Mouse (Mus musculus): ENCODE results near the gene Btnl9. TPM values are rescaled to one million over a fixed set of nuclear protein-coding genes. Genes with fewer than 3 reads are reported as not detected.
"Not testable (repeated sequence)": the region's sequence is repeated elsewhere in the genome, so short reads cannot be mapped to it uniquely, and the experiment has no call there.

The Btnl9 gene
- polyA plus RNA-seq, 1 experiment from 2014 or later, result 0.16 TPM

- H3K9ac ChIP-seq (ENCODE audit: low read length); ATAC-seq (replicated peaks; ENCODE audit: low FRiP score): not testable (repeated sequence)
- WGBS, result 90% methylated on average over 8 of the region's 9 CpGs
Observed at GRCm38 (mm10) chr11:49194771-49195170, 7.8 kb upstream of the Btnl9 start.

GRCm38 (mm10) chr11:49191083-49191482, 4.1 kb upstream of the Btnl9 start:
- WGBS, result 66% methylated on average over 2 of the region's 2 CpGs
- H3K36me3 ChIP-seq (ENCODE audit: control insufficient read depth, insufficient read depth, low read length), result no peaks in the 10 kb centered on the region
- no peak for ATAC-seq (replicated peaks; ENCODE audit: low FRiP score)

More at GRCm38 (mm10) chr11:49194771-49195170, 7.8 kb upstream of the Btnl9 start:
- H3K9me3 ChIP-seq (ENCODE audit: control insufficient read depth, low read length); H3K27ac ChIP-seq (ENCODE audit: low read depth, low read length); H3K36me3 ChIP-seq (ENCODE audit: control insufficient read depth, insufficient read depth, low read length); H3K4me1 ChIP-seq (replicated peaks; ENCODE audit: control insufficient read depth, insufficient read depth, low read length); H3K4me2 ChIP-seq (ENCODE audit: low read depth, low read length, severe bottlenecking); DNase-seq (ENCODE audit: low spot score); H3K27me3 ChIP-seq (ENCODE audit: control insufficient read depth, insufficient read depth, low read length); H3K4me3 ChIP-seq (ENCODE audit: low read depth, low read length): not testable (repeated sequence)

GRCm38 (mm10) chr11:49189737-49190136, 2.8 kb upstream of the Btnl9 start:
- H3K27me3 ChIP-seq (ENCODE audit: control insufficient read depth, insufficient read depth, low read length), result no peaks in the 10 kb centered on the region
- no peak overlapping the region for H3K27ac ChIP-seq (ENCODE audit: low read depth, low read length)
- 8% methylated on average over 7 of the region's 7 CpGs for WGBS
- DNase-seq (ENCODE audit: low spot score) (no peak), ATAC-seq (replicated peaks; ENCODE audit: low FRiP score) (0 out of 2 replicates have a peak, but pooled peaks have one; percentile 30)
- no peaks in the 10 kb centered on the region for H3K36me3 ChIP-seq (ENCODE audit: control insufficient read depth, insufficient read depth, low read length)
- no peak overlapping the region for H3K4me3 ChIP-seq (ENCODE audit: low read depth, low read length)
- H3K9ac ChIP-seq (ENCODE audit: low read length), result no peak overlapping the region
- no peaks in the 10 kb centered on the region for H3K9me3 ChIP-seq (ENCODE audit: control insufficient read depth, low read length)
- H3K4me1 ChIP-seq (replicated peaks; ENCODE audit: control insufficient read depth, insufficient read depth, low read length), result no peaks in the 10 kb centered on the region
- no peak overlapping the region for H3K4me2 ChIP-seq (ENCODE audit: low read depth, low read length, severe bottlenecking)

More at GRCm38 (mm10) chr11:49191083-49191482, 4.1 kb upstream of the Btnl9 start:
- H3K4me2 ChIP-seq (ENCODE audit: low read depth, low read length, severe bottlenecking), result no peak overlapping the region
- no peak for DNase-seq (ENCODE audit: low spot score)
- no peak overlapping the region for H3K4me3 ChIP-seq (ENCODE audit: low read depth, low read length)
- H3K9me3 ChIP-seq (ENCODE audit: control insufficient read depth, low read length), result no peaks in the 10 kb centered on the region
- H3K4me1 ChIP-seq (replicated peaks; ENCODE audit: control insufficient read depth, insufficient read depth, low read length), result no peaks in the 10 kb centered on the region
- H3K27ac ChIP-seq (ENCODE audit: low read depth, low read length), result no peak overlapping the region
- no peak overlapping the region for H3K9ac ChIP-seq (ENCODE audit: low read length)
- H3K27me3 ChIP-seq (ENCODE audit: control insufficient read depth, insufficient read depth, low read length), result no peaks in the 10 kb centered on the region

- Histone ChIP-seq H3K4me1 (replicated peaks; ENCODE audit: control insufficient read depth, insufficient read depth, low read length) (no peaks in the 10 kb centered on the region), H3K4me3 (ENCODE audit: low read depth, low read length) (no peak overlapping the region), H3K36me3 (ENCODE audit: control insufficient read depth, insufficient read depth, low read length) (no peaks in the 10 kb centered on the region), H3K4me2 (ENCODE audit: low read depth, low read length, severe bottlenecking) (no peak overlapping the region), H3K27me3 (ENCODE audit: control insufficient read depth, insufficient read depth, low read length) (no peaks in the 10 kb centered on the region), H3K27ac (ENCODE audit: low read depth, low read length) (no peak overlapping the region), H3K9me3 (ENCODE audit: control insufficient read depth, low read length) (no peaks in the 10 kb centered on the region), H3K9ac (ENCODE audit: low read length) (no peak overlapping the region)
- WGBS, result 84% methylated on average over 10 of the region's 10 CpGs
- no peak for DNase-seq (ENCODE audit: low spot score)
- no peak for ATAC-seq (replicated peaks; ENCODE audit: low FRiP score)
Observed at GRCm38 (mm10) chr11:49187701-49188100, 742 bp upstream of the Btnl9 start.

GRCm38 (mm10) chr11:49186452-49186851, 507 bp downstream of the Btnl9 start:
- no peak for DNase-seq (ENCODE audit: low spot score)
- no peak overlapping the region for H3K4me2 ChIP-seq (ENCODE audit: low read depth, low read length, severe bottlenecking)
- no peaks in the 10 kb centered on the region for H3K27me3 ChIP-seq (ENCODE audit: control insufficient read depth, insufficient read depth, low read length)
- no peaks in the 10 kb centered on the region for H3K4me1 ChIP-seq (replicated peaks; ENCODE audit: control insufficient read depth, insufficient read depth, low read length)
- WGBS, result 83% methylated on average over 6 of the region's 6 CpGs
- ATAC-seq (replicated peaks; ENCODE audit: low FRiP score), result no peak
- H3K4me3 ChIP-seq (ENCODE audit: low read depth, low read length), result no peak overlapping the region
- no peak overlapping the region for H3K27ac ChIP-seq (ENCODE audit: low read depth, low read length)
- no peaks in the 10 kb centered on the region for H3K36me3 ChIP-seq (ENCODE audit: control insufficient read depth, insufficient read depth, low read length)
- no peaks in the 10 kb centered on the region for H3K9me3 ChIP-seq (ENCODE audit: control insufficient read depth, low read length)
- H3K9ac ChIP-seq (ENCODE audit: low read length), result no peak overlapping the region

GRCm38 (mm10) chr11:49183172-49183571, 3.8 kb downstream of the Btnl9 start:
- ATAC-seq (replicated peaks; ENCODE audit: low FRiP score) (no peak), DNase-seq (ENCODE audit: low spot score) (no peak)
- Histone ChIP-seq H3K36me3 (ENCODE audit: control insufficient read depth, insufficient read depth, low read length) (no peaks in the 10 kb centered on the region), H3K4me2 (ENCODE audit: low read depth, low read length, severe bottlenecking) (no peak overlapping the region), H3K4me3 (ENCODE audit: low read depth, low read length) (no peak overlapping the region), H3K27me3 (ENCODE audit: control insufficient read depth, insufficient read depth, low read length) (no peaks in the 10 kb centered on the region), H3K27ac (ENCODE audit: low read depth, low read length) (no peak overlapping the region), H3K9me3 (ENCODE audit: control insufficient read depth, low read length) (no peaks in the 10 kb centered on the region), H3K4me1 (replicated peaks; ENCODE audit: control insufficient read depth, insufficient read depth, low read length) (no peaks in the 10 kb centered on the region), H3K9ac (ENCODE audit: low read length) (no peak overlapping the region)
- WGBS, result 69% methylated on average over 1 of the region's 1 CpGs

GRCm38 (mm10) chr11:49176047-49176779, 10.7 kb downstream of the Btnl9 start:
- not testable (repeated sequence) for H3K9ac ChIP-seq (ENCODE audit: low read length); H3K27me3 ChIP-seq (ENCODE audit: control insufficient read depth, insufficient read depth, low read length); ATAC-seq (replicated peaks; ENCODE audit: low FRiP score); H3K4me3 ChIP-seq (ENCODE audit: low read depth, low read length); H3K36me3 ChIP-seq (ENCODE audit: control insufficient read depth, insufficient read depth, low read length); H3K4me2 ChIP-seq (ENCODE audit: low read depth, low read length, severe bottlenecking); H3K4me1 ChIP-seq (replicated peaks; ENCODE audit: control insufficient read depth, insufficient read depth, low read length); DNase-seq (ENCODE audit: low spot score); H3K27ac ChIP-seq (ENCODE audit: low read depth, low read length); H3K9me3 ChIP-seq (ENCODE audit: control insufficient read depth, low read length)
- WGBS, result 90% methylated on average over 4 of the region's 4 CpGs

- Histone ChIP-seq H3K4me2 (ENCODE audit: low read depth, low read length, severe bottlenecking) (no peak overlapping the region), H3K9me3 (ENCODE audit: control insufficient read depth, low read length) (no peaks in the 10 kb centered on the region), H3K9ac (ENCODE audit: low read length) (no peak overlapping the region), H3K36me3 (ENCODE audit: control insufficient read depth, insufficient read depth, low read length) (no peaks in the 10 kb centered on the region), H3K4me3 (ENCODE audit: low read depth, low read length) (no peak overlapping the region), H3K27ac (ENCODE audit: low read depth, low read length) (no peak overlapping the region), H3K27me3 (ENCODE audit: control insufficient read depth, insufficient read depth, low read length) (no peaks in the 10 kb centered on the region), H3K4me1 (replicated peaks; ENCODE audit: control insufficient read depth, insufficient read depth, low read length) (no peaks in the 10 kb centered on the region)
- WGBS, result 93% methylated on average over 8 of the region's 8 CpGs
- DNase-seq (ENCODE audit: low spot score) (no peak), ATAC-seq (replicated peaks; ENCODE audit: low FRiP score) (no peak)
Observed at GRCm38 (mm10) chr11:49175345-49175744, 11.6 kb downstream of the Btnl9 start.

- WGBS, result 89% methylated on average over 4 of the region's 4 CpGs
- H3K4me1 ChIP-seq (replicated peaks; ENCODE audit: control insufficient read depth, insufficient read depth, low read length), result no peaks in the 10 kb centered on the region
- H3K9ac ChIP-seq (ENCODE audit: low read length), result no peak overlapping the region
- H3K4me3 ChIP-seq (ENCODE audit: low read depth, low read length), result no peak overlapping the region
- ATAC-seq (replicated peaks; ENCODE audit: low FRiP score) (no peak), DNase-seq (ENCODE audit: low spot score) (no peak)
- no peaks in the 10 kb centered on the region; the same call in 1 of the 2 replicates for H3K9me3 ChIP-seq (ENCODE audit: control insufficient read depth, low read length)
- H3K36me3 ChIP-seq (ENCODE audit: control insufficient read depth, insufficient read depth, low read length), result no peaks in the 10 kb centered on the region
- no peak overlapping the region for H3K4me2 ChIP-seq (ENCODE audit: low read depth, low read length, severe bottlenecking)
- no peak overlapping the region for H3K27ac ChIP-seq (ENCODE audit: low read depth, low read length)
- H3K27me3 ChIP-seq (ENCODE audit: control insufficient read depth, insufficient read depth, low read length), result peaks cover 11% of the 10 kb centered on the region; the same call in 1 of the 2 replicates
Observed at GRCm38 (mm10) chr11:49170576-49170975, 16.4 kb downstream of the Btnl9 start.
